Mouse (Mus musculus) stomach, postnatal 0 days (tissue): ENCODE results near the gene Astl.

Experiments used
- CTCF ChIP-seq: IDR thresholded peaks from 2 replicates; pipeline ENCODE4 v1.5.1; 2016; ENCODE audit warnings: antibody characterized with exemption, low read depth, mild to moderate bottlenecking, moderate library complexity
- EP300 ChIP-seq: optimal IDR thresholded peaks from 2 replicates; pipeline ENCODE3; 2016; ENCODE audit warnings: antibody characterized with exemption

DNA sequence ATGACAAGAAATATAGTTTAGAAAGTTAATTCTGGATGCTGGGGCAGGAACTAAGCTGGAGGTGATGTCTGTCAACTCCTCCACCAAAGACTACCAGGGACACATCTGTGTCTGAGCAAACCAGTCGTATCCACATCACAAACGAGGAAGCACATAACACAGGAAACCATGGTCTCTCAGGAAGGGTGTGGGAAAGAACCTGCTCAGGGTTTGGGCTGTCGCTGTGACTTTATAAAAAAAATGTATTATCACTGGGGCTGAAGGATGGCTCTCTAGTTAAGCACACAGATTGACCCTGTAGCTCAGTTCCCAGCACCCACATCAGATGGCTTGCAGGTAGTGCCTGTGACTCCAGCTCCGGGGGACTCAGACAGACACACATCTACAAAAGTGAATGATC, 19.4 kb upstream of the Astl start:
- TF ChIP-seq CTCF (no peak), EP300 (no peak)
